Mouse (Mus musculus): Measurements from ENCODE around the gene Tomm20. TPM values are rescaled to one million over a fixed set of nuclear protein-coding genes. Genes with fewer than 3 reads are reported as not detected.
"Not testable (repeated sequence)": the region's sequence is repeated elsewhere in the genome, so short reads cannot be mapped to it uniquely, and the experiment has no call there.

The Tomm20 gene
- total and polyA plus RNA-seq, 2 experiments = 22.6 to 233 TPM

DNA sequence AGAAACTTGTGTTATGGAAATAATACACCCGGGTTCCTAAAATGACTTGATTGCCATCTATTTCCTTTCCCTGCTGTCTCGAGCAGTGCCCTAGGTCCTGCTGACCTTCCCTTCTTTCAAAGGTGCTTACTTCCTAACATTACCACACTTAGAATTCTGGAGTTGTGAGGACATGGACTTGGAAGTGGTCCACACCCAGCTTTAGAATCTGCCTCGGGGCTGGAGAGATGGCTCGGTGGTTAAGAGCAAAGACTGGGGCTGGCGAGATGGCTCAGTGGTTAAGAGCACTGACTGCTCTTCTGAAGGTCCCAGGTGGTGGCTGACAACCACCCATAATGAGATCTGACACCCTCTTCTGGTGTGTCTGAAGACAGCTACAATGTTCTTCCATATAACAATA, 34.4 kb upstream of the Tomm20 start:
- no peaks in the 10 kb centered on the region for H3K36me3 ChIP-seq (ENCODE audit: control insufficient read depth, insufficient read depth, low read length)
- H3K4me3 ChIP-seq (ENCODE audit: insufficient read depth, low read depth, low read length) = no peak overlapping the region
- TF ChIP-seq CTCF (IDR thresholded peaks at IDR 0.05; ENCODE audit: low read depth, low read length) (no peak), POLR2A (IDR thresholded peaks at IDR 0.05; ENCODE audit: extremely low read depth, insufficient read depth, low read length) (no peak)
- peaks cover 3% of the 10 kb centered on the region; the same call in 1 of the 2 replicates for H3K4me1 ChIP-seq (ENCODE audit: control insufficient read depth, insufficient read depth, low read length)
- H3K79me2 ChIP-seq (ENCODE audit: control insufficient read depth, insufficient read depth, low read length) = no peaks in the 10 kb centered on the region
- no peaks in the 10 kb centered on the region; the same call in 1 of the 2 replicates for H3K27me3 ChIP-seq (ENCODE audit: control insufficient read depth, insufficient read depth, low read length)
- 77% methylated on average over 5 of the region's 5 CpGs for WGBS
- no peak overlapping the region for H3K27ac ChIP-seq (replicated peaks; ENCODE audit: insufficient read depth, low read depth, low read length)
- H3K9ac ChIP-seq (ENCODE audit: low read depth, low read length) = no peak overlapping the region
- DNase-seq (ENCODE audit: extremely low read depth, low read depth, low spot score) = no peak

DNA sequence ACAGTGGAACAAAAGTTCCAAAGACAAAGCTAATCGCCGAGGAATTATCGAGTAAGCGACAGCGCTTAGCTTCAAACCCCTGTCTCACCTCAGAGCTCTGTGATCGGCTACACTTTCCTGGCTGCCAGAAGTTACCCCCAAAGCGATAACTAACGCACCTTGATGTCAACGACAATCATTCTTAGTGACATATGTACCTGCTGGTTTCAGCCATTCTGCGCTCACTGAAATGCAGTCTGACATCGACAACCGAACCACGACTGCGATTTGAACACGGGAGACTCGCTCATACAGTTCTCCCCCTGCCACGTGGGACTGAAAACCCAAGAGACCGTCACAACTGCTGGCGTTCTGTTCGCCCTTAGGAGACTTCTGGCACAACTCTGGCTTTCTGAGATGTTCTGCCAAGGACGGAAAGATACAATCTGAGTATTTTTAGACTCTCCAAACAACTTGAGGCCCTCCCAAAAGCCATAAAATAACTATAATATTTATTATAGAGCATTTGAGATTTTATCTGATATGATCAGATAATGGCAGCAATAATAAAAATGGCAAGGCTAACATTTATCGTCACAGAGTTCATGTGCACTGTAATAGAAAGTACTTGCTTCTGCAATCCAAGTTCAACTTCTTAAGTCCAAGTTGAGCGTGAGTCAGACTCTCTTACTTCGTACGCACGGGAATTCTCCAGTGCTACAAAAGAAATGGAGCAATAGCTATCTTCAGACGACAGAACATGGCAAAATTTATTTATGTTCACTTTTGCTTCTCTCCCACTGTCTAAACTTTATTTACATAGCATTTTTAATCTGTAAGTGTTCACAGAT, 33.7 kb upstream of the Tomm20 start:
- H3K27ac ChIP-seq (replicated peaks; ENCODE audit: insufficient read depth, low read depth, low read length) = no peak overlapping the region
- peak overlapping the region; percentile 34; the same call in 1 of the 2 replicates for H3K9ac ChIP-seq (ENCODE audit: low read depth, low read length)
- WGBS = 30% methylated on average over 27 of the region's 27 CpGs
- DNase-seq (ENCODE audit: extremely low read depth, low read depth, low spot score) = no peak
- no peak overlapping the region for H3K4me3 ChIP-seq (ENCODE audit: insufficient read depth, low read depth, low read length)
- H3K79me2 ChIP-seq (ENCODE audit: control insufficient read depth, insufficient read depth, low read length) = no peaks in the 10 kb centered on the region
- H3K4me1 ChIP-seq (ENCODE audit: control insufficient read depth, insufficient read depth, low read length) = peaks cover 3% of the 10 kb centered on the region; the same call in 1 of the 2 replicates
- H3K27me3 ChIP-seq (ENCODE audit: control insufficient read depth, insufficient read depth, low read length) = no peaks in the 10 kb centered on the region; the same call in 1 of the 2 replicates
- TF ChIP-seq POLR2A (IDR thresholded peaks at IDR 0.05; ENCODE audit: extremely low read depth, insufficient read depth, low read length) (no peak), CTCF (IDR thresholded peaks at IDR 0.05; ENCODE audit: low read depth, low read length) (no peak)
- no peaks in the 10 kb centered on the region for H3K36me3 ChIP-seq (ENCODE audit: control insufficient read depth, insufficient read depth, low read length)

DNA sequence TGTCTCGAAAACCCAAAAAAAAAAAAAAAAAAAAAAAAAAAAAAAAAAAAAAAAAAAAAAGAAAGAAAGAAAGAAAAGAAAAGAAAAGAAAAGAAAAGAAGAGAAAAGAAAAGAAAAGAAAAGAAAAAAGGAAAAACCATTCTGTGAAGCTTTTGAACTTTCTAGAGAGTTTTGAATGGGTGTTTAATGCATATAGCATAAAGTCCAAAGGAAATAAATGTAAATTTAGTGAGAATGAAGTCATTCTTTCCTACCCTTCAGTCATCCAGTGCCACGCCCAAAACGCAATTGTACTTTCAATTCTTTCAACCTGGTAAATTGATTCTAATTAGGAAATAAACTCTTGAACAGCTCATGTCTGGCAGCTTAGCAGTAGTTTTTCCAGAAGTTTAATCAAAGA, 32.9 kb upstream of the Tomm20 start:
- not testable (repeated sequence) for H3K27me3 ChIP-seq (ENCODE audit: control insufficient read depth, insufficient read depth, low read length); H3K27ac ChIP-seq (replicated peaks; ENCODE audit: insufficient read depth, low read depth, low read length); DNase-seq (ENCODE audit: extremely low read depth, low read depth, low spot score); H3K36me3 ChIP-seq (ENCODE audit: control insufficient read depth, insufficient read depth, low read length); H3K4me3 ChIP-seq (ENCODE audit: insufficient read depth, low read depth, low read length); H3K4me1 ChIP-seq (ENCODE audit: control insufficient read depth, insufficient read depth, low read length); H3K79me2 ChIP-seq (ENCODE audit: control insufficient read depth, insufficient read depth, low read length); H3K9ac ChIP-seq (ENCODE audit: low read depth, low read length)
- WGBS = 34% methylated on average over 3 of the region's 3 CpGs

DNA sequence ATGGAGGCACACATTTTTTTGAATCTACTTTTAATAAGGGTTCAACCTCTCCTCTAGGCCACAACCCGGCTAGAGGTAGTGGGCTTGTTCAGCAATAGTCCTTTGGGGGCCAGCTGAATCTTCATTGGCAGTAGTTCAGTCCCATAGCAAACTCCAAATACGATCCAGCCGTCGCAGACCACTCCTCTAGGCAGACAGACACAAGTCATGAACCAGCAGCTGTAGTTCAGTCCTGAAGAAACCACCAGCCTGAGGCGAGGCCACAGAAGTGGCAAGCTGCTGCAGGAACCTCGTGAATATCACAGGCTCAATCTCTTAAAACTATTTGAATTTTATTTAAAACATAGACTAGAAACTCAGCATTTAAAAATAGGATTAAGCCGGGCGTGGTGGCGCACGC, 32.4 kb upstream of the Tomm20 start:
- DNase-seq (ENCODE audit: extremely low read depth, low read depth, low spot score) = no peak
- H3K36me3 ChIP-seq (ENCODE audit: control insufficient read depth, insufficient read depth, low read length) = no peaks in the 10 kb centered on the region
- H3K4me3 ChIP-seq (ENCODE audit: insufficient read depth, low read depth, low read length) = no peak overlapping the region
- H3K27me3 ChIP-seq (ENCODE audit: control insufficient read depth, insufficient read depth, low read length) = no peaks in the 10 kb centered on the region; the same call in 1 of the 2 replicates
- H3K79me2 ChIP-seq (ENCODE audit: control insufficient read depth, insufficient read depth, low read length) = no peaks in the 10 kb centered on the region
- TF ChIP-seq CTCF (IDR thresholded peaks at IDR 0.05; ENCODE audit: low read depth, low read length) (no peak), POLR2A (IDR thresholded peaks at IDR 0.05; ENCODE audit: extremely low read depth, insufficient read depth, low read length) (no peak)
- H3K27ac ChIP-seq (replicated peaks; ENCODE audit: insufficient read depth, low read depth, low read length) = no peak overlapping the region
- no peak overlapping the region for H3K9ac ChIP-seq (ENCODE audit: low read depth, low read length)
- H3K4me1 ChIP-seq (ENCODE audit: control insufficient read depth, insufficient read depth, low read length) = peaks cover 3% of the 10 kb centered on the region; the same call in 1 of the 2 replicates
- 89% methylated on average over 10 of the region's 10 CpGs for WGBS

DNA sequence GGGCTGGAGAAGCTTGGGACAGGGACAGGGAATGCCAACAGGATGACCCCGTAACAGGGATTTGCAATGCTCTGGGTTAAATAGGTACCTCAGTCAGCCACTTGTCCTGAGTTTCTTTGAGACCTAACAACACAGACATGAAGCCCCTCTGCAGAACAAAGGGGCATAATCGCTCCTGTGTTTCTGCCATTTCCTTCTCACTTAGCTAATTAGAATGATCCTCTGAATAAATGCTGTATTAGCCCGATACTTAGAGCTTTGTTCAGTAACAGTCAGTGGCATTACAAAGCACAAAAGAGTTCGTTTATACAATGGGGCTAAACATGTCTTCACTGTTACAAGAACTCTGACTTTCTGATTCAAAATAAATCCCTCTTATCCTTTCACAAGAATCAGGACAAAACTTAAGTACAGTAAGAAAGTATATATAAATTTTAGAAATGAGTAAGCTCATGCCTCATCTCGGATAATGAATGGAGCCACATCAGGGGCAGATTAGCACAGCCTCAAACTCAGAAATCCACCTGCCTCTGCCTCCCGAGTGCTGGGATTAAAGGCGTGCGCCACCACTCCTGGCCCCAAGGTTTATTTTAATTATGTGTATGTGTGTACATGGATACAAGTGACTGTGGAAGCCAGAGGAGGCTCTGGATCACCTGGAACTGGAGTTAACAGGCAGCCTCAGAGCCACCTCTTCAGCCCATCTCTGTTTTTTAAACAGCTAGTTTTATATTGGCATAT, 31.1 kb upstream of the Tomm20 start:
- Histone ChIP-seq H3K4me3 (ENCODE audit: insufficient read depth, low read depth, low read length) (no peak overlapping the region), H3K9ac (ENCODE audit: low read depth, low read length) (no peak overlapping the region), H3K27me3 (ENCODE audit: control insufficient read depth, insufficient read depth, low read length) (no peaks in the 10 kb centered on the region; the same call in 1 of the 2 replicates), H3K36me3 (ENCODE audit: control insufficient read depth, insufficient read depth, low read length) (no peaks in the 10 kb centered on the region), H3K4me1 (ENCODE audit: control insufficient read depth, insufficient read depth, low read length) (peaks cover 3% of the 10 kb centered on the region; the same call in 1 of the 2 replicates), H3K27ac (replicated peaks; ENCODE audit: insufficient read depth, low read depth, low read length) (no peak overlapping the region), H3K79me2 (ENCODE audit: control insufficient read depth, insufficient read depth, low read length) (no peaks in the 10 kb centered on the region)
- WGBS = 78% methylated on average over 8 of the region's 8 CpGs
- no peak for DNase-seq (ENCODE audit: extremely low read depth, low read depth, low spot score)
- TF ChIP-seq POLR2A (IDR thresholded peaks at IDR 0.05; ENCODE audit: extremely low read depth, insufficient read depth, low read length) (no peak), CTCF (IDR thresholded peaks at IDR 0.05; ENCODE audit: low read depth, low read length) (no peak)
